Mouse (Mus musculus) bone marrow, adult 2 months (tissue): ENCODE measurements around the gene Thap4.

Experiments
- CTCF ChIP-seq: fragments of 200-500 bp; IDR thresholded peaks from 2 replicates; pipeline ENCODE4 v1.5.1; 2011; ENCODE audit warnings: low read length, control low read depth; ENCODE audit not compliant: control insufficient read depth, insufficient read depth
- POLR2A ChIP-seq: fragments of 200-500 bp; IDR thresholded peaks from 2 replicates; pipeline ENCODE4 v1.6.1; 2011; ENCODE audit warnings: low read depth, mild to moderate bottlenecking, control low read depth, low read length, borderline replicate concordance; ENCODE audit not compliant: control insufficient read depth

DNA sequence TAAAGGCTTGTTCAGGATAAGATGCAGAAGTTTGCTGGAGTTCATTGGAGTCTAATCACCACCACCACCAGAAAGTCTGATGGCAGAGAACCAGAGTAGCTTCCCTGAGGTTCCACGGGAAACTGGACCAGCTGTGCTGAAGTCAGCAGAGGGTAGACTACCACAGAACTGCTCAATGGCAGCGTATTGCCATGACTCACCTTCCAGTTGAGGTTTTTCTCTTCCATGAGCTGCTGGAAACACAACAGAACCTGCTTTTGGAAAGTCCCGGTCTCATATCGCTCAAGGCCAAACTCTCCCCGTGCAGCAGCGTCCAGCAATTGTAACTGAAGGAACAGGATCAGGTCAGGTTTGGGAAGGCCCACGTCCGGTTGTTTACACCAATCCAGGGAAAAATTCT is 39.9 kb upstream of the Thap4 start:
- TF ChIP-seq CTCF (no peak), POLR2A (no peak)
